Mouse (Mus musculus) stomach, embryonic 14.5 days (tissue): ENCODE measurements at regions not wholly inside any gene's neighbourhood (a gene's known extent, or its start where the extent isn't known, plus 50 kb on each side); places are given as distances from the start of the nearest gene placed in this dataset.
A peak's percentile ranks its signal among the peaks of the same experiment; 100 is the strongest.

Source experiments
- ATAC-seq: fragments of 200-750 bp; cut with Nextera tagmentation; 2 replicates; pipeline ENCODE4 v1.8.0; 2017; ENCODE audit warnings: low read depth, moderate TSS enrichment; ENCODE audit not compliant: insufficient number of reproducible peaks, insufficient read depth, low FRiP score
- H3K27ac ChIP-seq: fragments of 300-500 bp; sonication (generic); 2 replicates; pipeline ENCODE4 v1.5.1; 2014; ENCODE audit warnings: mild to moderate bottlenecking, low read length, moderate library complexity, mixed read lengths
- H3K27me3 ChIP-seq: fragments of 300-500 bp; sonication (generic); 2 replicates; pipeline ENCODE4 v1.6.1; 2014; ENCODE audit warnings: low read length, control low read depth, mixed read lengths; ENCODE audit not compliant: control insufficient read depth, insufficient read depth
- H3K36me3 ChIP-seq: fragments of 300-500 bp; sonication (generic); 2 replicates; pipeline ENCODE4 v1.6.1; 2014; ENCODE audit warnings: mild to moderate bottlenecking, control low read depth, low read length, moderate library complexity, mixed read lengths; ENCODE audit not compliant: control insufficient read depth, insufficient read depth
- H3K4me1 ChIP-seq: fragments of 300-500 bp; sonication (generic); 2 replicates; pipeline ENCODE4 v1.6.1; 2014; ENCODE audit warnings: low read length, control low read depth, mixed read lengths; ENCODE audit not compliant: control insufficient read depth, insufficient read depth
- H3K4me2 ChIP-seq: fragments of 300-500 bp; sonication (generic); replicated peaks from 2 replicates; pipeline ENCODE4 v1.6.1; 2014; ENCODE audit warnings: low read depth, low read length, control low read depth
- H3K4me3 ChIP-seq: fragments of 300-500 bp; sonication (generic); 2 replicates; pipeline ENCODE4 v1.5.1; 2014; ENCODE audit warnings: low read depth, low read length, control low read depth
- H3K9ac ChIP-seq: fragments of 300-500 bp; sonication (generic); replicated peaks from 2 replicates; pipeline ENCODE4 v1.6.1; 2014; ENCODE audit warnings: low read depth, mild to moderate bottlenecking, control low read depth, low read length, moderate library complexity, mixed read lengths
- H3K9me3 ChIP-seq: fragments of 300-500 bp; sonication (generic); 2 replicates; pipeline ENCODE4 v1.6.1; 2016; ENCODE audit warnings: low read depth, low read length, control low read depth; ENCODE audit not compliant: control insufficient read depth
- WGBS: fragments of 180-500 bp; shearing (Covaris S2); extraction: QIAGEN DNeasy Blood & Tissue Kit; methylation state at CpG from one replicate; pipeline ENCODE4 v1.1.7; 2014; 5-methylcytosine and 5-hydroxymethylcytosine counted together

DNA sequence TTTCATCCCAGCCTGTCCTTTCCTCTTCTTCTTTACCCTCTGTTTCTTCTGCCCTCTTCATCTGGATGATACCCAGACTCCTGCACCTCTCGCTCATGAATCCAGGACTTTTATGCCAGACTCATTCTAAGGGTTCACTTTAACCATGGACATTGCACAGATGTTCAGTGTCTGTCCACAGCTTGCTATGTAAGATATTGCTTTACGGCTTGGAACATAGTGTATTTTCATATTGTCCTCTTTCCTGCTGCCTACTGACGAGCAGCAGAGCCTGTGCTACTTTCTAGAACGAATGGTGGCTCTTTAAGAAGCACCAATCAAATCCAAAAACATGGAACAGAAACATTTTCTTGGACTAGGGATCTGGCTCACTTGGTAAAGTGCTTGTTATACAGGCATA, 341.5 kb downstream of the En1 start:
- ATAC-seq = no peak
- H3K9me3 ChIP-seq = no peaks in the 10 kb centered on the region
- no peak overlapping the region for H3K27ac ChIP-seq
- H3K4me3 ChIP-seq = no peak overlapping the region
- no peak overlapping the region for H3K9ac ChIP-seq
- H3K27me3 ChIP-seq = no peaks in the 10 kb centered on the region
- H3K4me2 ChIP-seq = no peak overlapping the region
- H3K36me3 ChIP-seq = no peaks in the 10 kb centered on the region
- WGBS = 66% methylated on average over 4 of the region's 4 CpGs
- H3K4me1 ChIP-seq = no peaks in the 10 kb centered on the region

DNA sequence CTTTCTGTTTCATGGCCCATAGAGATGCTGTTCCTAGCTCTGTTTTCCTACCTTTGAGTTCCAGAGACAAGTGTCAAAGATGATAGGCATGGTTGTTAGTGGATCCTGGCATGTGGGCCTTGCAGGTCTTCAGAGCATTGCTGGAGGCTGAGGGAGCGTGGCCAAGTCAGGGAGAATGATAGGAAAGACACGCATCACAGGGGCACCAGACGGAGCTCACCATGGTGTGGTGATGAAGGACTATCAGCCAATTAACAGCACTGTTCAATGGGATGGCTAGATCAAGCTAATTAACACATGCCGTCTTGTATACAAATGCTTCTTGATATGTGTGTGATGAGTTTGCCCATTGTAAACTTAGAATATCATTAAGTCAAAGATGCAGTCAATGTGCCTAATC, 344.1 kb downstream of the En1 start:
- Histone ChIP-seq H3K27me3 (no peaks in the 10 kb centered on the region), H3K4me1 (no peaks in the 10 kb centered on the region), H3K4me2 (no peak overlapping the region), H3K9ac (no peak overlapping the region), H3K27ac (no peak overlapping the region), H3K36me3 (no peaks in the 10 kb centered on the region), H3K4me3 (no peak overlapping the region), H3K9me3 (no peaks in the 10 kb centered on the region)
- 84% methylated on average over 4 of the region's 4 CpGs for WGBS
- ATAC-seq = no peak

DNA sequence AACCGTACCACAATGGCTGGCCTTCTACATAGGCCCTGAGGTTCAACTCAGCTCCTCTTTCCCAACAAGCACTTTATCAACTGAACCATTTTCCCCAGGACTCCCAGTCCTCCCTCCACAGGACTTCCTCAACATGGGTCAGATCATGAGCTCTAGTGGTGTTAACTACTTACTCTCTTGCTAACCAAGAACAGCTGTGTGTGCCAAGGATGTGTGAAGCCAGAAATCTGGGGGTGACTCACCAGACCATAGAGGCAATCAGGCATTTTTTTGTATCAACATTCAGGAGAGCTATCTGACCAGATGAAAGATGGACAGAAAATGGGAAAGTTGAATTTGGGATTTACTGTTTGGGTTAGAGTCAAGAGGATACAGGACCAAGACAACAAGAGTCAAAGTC, 359.0 kb downstream of the En1 start:
- no peak overlapping the region for H3K27ac ChIP-seq
- ATAC-seq = no peak

DNA sequence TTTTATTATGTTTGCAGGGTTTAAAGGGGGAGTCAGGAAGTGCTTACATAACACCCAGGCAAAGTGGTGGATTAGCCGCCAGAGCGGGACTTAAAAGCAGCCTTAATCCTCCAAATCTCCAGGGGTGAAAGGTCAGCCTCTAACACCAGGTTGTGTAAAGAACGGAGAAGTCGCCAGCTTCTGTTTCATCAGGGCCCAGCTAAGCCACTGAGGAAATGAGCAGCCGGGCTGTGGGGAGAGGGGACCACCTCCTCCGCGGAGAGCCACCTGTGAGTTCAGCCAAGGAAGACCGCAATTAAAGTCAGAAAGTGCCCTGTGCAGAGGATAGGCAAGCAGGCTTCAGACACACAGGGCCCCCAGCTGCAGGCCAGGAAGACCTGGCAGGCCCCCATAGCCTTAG, 359.8 kb downstream of the En1 start:
- H3K27me3 ChIP-seq = 0 out of 2 replicates have a peak, but pooled peaks cover 2% of the 10 kb centered on the region
- no peak overlapping the region for H3K4me3 ChIP-seq
- H3K27ac ChIP-seq = no peak overlapping the region
- no peak overlapping the region for H3K4me2 ChIP-seq
- WGBS = 6% methylated on average over 8 of the region's 8 CpGs
- H3K9ac ChIP-seq = no peak overlapping the region
- H3K9me3 ChIP-seq = no peaks in the 10 kb centered on the region
- no peaks in the 10 kb centered on the region for H3K36me3 ChIP-seq
- ATAC-seq = no peak
- H3K4me1 ChIP-seq = no peaks in the 10 kb centered on the region

More for the DNA sequence above, 359.0 kb downstream of the En1 start:
- Histone ChIP-seq H3K9ac (no peak overlapping the region), H3K4me2 (no peak overlapping the region), H3K36me3 (no peaks in the 10 kb centered on the region), H3K9me3 (no peaks in the 10 kb centered on the region), H3K27me3 (0 out of 2 replicates have a peak, but pooled peaks cover 2% of the 10 kb centered on the region), H3K4me1 (no peaks in the 10 kb centered on the region), H3K4me3 (no peak overlapping the region)
- WGBS = 69% methylated on average over 1 of the region's 1 CpGs

DNA sequence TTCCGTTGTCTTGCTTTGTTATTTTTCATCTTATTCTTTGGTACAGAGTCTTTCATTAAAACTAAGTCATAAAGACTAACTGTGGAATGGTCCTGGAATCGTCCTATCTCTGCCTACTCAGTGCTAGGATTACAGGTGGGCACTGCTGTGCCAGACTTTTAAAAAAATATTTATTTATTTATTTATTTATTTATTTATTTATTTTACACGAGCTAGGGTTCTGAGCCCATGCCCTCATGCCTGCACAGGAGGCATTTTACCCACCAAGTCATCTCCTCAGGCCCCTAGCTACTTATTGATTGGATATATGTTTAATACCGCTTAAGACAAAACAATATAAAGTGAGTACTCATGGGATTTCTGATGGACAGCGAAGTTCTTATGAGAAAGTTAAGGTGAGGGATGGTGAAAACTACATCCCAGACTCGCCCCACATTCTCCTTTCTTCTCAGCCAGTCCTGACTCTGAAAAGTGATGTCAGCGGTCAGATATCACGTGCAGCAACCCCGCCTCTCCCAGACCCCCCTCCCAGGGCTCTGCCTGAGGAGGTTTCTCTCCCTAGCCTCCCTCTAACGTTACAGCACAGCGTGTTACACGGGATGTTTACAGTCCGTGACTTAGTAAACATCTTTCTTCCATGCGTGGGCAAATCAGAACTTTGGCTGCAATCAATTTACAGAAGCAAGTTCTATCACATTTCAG, 361.4 kb downstream of the En1 start:
- Histone ChIP-seq H3K36me3 (no peaks in the 10 kb centered on the region), H3K27ac (no peak overlapping the region), H3K9ac (no peak overlapping the region), H3K4me1 (no peaks in the 10 kb centered on the region), H3K9me3 (no peaks in the 10 kb centered on the region), H3K4me2 (peak overlapping the region; percentile 44), H3K27me3 (0 out of 2 replicates have a peak, but pooled peaks cover 2% of the 10 kb centered on the region), H3K4me3 (peak overlapping the region; percentile 12)
- ATAC-seq = peak; percentile 59; the same call in 1 of the 2 replicates
- WGBS = 26% methylated on average over 14 of the region's 14 CpGs

DNA sequence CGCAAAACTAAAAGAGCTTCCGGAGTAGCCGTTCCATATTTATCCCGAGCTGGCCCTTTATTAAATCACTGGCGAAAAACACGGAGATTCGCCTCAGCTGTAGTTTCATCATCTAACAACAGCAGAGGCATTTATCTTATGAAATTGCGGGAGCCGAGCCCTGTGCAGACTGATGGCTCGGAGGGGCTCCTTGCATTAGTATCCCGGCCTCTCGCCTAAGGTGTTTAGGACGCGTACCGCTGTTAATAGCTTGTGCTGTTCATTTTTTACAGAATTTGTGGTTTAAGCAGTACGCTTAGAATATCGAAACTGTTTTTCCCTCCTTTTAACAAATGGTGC, 361.9 kb downstream of the En1 start:
- no peak overlapping the region for H3K27ac ChIP-seq
- no peak overlapping the region for H3K9ac ChIP-seq
- H3K9me3 ChIP-seq = no peaks in the 10 kb centered on the region
- no peaks in the 10 kb centered on the region for H3K36me3 ChIP-seq
- H3K4me1 ChIP-seq = no peaks in the 10 kb centered on the region
- H3K4me2 ChIP-seq = peak overlapping the region; percentile 44
- ATAC-seq = no peak
- 0 out of 2 replicates have a peak, but pooled peaks cover 2% of the 10 kb centered on the region for H3K27me3 ChIP-seq
- WGBS = 38% methylated on average over 17 of the region's 17 CpGs
- peak overlapping the region; percentile 12 for H3K4me3 ChIP-seq

DNA sequence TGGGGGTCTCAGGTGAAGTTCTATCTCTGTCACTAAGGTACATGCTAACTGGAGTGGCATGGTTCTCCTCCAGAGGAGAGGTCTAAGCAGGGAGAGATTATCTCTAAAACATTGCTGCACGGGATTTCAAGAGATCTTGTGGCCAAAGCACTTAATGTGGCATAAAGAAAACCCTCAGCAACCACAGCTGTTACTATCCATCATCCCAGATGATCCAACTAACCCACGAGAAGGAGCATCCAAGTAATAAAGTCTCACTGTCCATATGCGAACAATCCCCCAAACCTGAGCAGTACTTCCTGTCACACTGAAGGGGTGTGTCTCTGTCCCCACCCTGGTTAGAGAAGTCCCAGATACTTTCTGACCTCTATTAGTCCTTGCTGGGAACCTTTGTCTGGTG, 363.9 kb downstream of the En1 start:
- Histone ChIP-seq H3K4me3 (no peak overlapping the region), H3K36me3 (no peaks in the 10 kb centered on the region), H3K9me3 (no peaks in the 10 kb centered on the region), H3K9ac (no peak overlapping the region), H3K27ac (no peak overlapping the region), H3K4me2 (no peak overlapping the region), H3K27me3 (0 out of 2 replicates have a peak, but pooled peaks cover 2% of the 10 kb centered on the region), H3K4me1 (no peaks in the 10 kb centered on the region)
- ATAC-seq = no peak
- WGBS = 59% methylated on average over 3 of the region's 3 CpGs

DNA sequence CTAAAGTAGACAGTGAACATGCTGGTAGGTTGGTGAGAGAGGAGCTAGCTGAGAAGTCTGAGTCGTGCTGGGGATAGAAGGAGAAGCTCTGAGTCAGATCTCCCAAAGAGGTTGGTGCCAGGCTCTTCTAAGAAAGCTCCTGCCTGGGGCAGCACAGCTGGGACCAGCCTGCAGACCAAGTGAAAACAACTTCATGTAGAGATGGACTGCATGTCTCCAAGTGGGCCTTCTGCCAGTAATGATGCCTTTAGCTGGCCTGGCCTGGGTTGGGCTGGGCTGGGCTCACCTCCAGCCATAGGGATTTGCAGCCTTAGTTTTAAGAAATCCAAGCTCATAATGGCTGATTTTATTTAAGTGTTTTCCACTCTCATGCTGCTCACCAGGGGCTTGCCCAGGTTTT, 357.7 kb downstream of the Insig2 start:
- 96% methylated on average over 1 of the region's 1 CpGs for whole genome bisulfite sequencing
- Histone ChIP-seq H3K27ac (no peak overlapping the region), H3K27me3 (no peaks in the 10 kb centered on the region), H3K4me3 (no peak overlapping the region), H3K9me3 (no peaks in the 10 kb centered on the region), H3K36me3 (no peaks in the 10 kb centered on the region), H3K4me2 (no peak overlapping the region), H3K9ac (no peak overlapping the region), H3K4me1 (no peaks in the 10 kb centered on the region)
- ATAC-seq = no peak

DNA sequence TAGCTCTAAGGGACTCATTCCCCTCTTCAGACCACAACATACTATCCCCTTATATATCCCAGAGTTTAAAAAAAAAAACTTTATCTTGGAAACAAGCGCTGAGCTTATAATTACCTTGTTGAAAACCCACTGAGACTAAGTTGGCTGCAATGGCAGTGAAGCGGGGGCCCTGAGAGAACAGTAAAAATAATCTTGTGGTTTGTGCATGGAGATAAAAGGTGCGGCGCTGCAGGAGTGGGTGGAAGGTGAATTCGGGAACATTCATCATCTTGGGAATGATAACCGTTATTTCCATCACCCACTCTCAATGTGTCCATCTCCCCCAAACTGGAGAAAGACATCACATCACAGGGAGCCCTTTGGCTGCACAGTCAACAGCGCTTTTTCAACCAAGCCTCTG, 327.9 kb downstream of the Insig2 start:
- ATAC-seq = no peak

More for the DNA sequence above, 327.9 kb downstream of the Insig2 start:
- Histone ChIP-seq H3K4me1 (no peaks in the 10 kb centered on the region), H3K27me3 (no peaks in the 10 kb centered on the region), H3K4me2 (no peak overlapping the region), H3K36me3 (no peaks in the 10 kb centered on the region), H3K9ac (no peak overlapping the region), H3K4me3 (no peak overlapping the region), H3K9me3 (no peaks in the 10 kb centered on the region; the same call in 1 of the 2 replicates), H3K27ac (no peak overlapping the region)
- 92% methylated on average over 7 of the region's 7 CpGs for whole genome bisulfite sequencing
